Mouse (Mus musculus) heart, postnatal 10 days (tissue): ENCODE results near the gene Adk. TPM values are rescaled to one million over a fixed set of nuclear protein-coding genes. Genes with fewer than 3 reads are reported as not detected.
"Not testable (repeated sequence)": the region's sequence is repeated elsewhere in the genome, so short reads cannot be mapped to it uniquely, and the experiment has no call there.

ENCODE experiments used
- DNase-seq, 2 experiments: peaks; one replicate each; pipeline ENCODE4 v3.0.0; 2021
- intact Hi-C: fragments of 180-260 bp; cut with DNase I; formaldehyde crosslinking; loops from one replicate; pipeline ENCODE4 v1.15.1; 2025
- total RNA-seq, 2 experiments: library from RNA; stranded (reverse); gene quantifications; 2 replicates each; pipeline ENCODE4 v1.2.3; 2021

Gene Adk
- total RNA-seq, 2 experiments from 2014 or later: 157 to 165 TPM

GRCm38 (mm10) chr14:21094161-21094560 is 41.8 kb downstream of the Adk start:
- DNase-seq, intact Hi-C loops: not testable (repeated sequence)

DNA sequence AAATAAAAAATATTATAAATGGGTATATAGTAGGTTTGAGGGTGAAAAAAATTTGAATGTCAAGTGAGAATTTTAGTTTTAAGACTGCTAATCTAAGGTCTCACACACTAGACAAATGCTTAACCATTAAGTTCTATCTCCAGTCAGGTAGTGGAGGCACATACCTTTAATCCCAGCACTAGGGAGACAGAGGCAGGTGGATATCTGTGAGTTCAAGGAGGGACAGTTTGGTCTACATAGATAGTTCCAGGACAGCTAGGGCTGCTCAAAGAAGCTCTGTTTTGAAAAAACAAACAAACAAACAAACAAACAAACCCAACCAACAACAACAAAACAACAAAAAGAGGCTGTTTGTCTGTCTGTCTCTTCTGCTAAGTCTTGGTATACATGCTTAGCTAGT is 43.9 kb downstream of the Adk start:
- intact Hi-C loops: no loop called here

GRCm38 (mm10) chr14:21096689-21097088 is 44.3 kb downstream of the Adk start:
- intact Hi-C loops: no loop called here
- DNase-seq: no peak

More for the DNA sequence above, 43.9 kb downstream of the Adk start:
- no peak for DNase-seq

DNA sequence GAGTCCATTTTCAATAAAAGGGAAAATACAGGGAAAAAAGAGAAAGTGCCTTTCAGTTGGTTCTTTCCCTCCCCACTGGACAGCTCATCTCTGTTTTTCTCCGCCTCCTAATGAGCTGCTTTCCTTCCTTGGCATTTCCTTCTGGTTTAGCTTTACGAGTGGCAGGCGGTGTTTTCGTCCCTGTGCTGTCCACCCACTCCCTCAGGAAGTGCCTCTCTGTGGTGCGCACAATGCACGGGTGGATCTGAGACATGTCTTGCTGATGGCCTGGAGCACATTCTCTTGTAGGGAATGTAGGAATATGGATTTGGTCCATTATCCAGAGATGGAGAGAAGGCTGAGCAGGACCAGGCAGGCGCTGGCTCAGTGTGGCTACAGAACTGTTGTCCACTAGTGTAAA is 47.0 kb downstream of the Adk start:
- DNase-seq: no peak
- intact Hi-C loops: no loop called here

GRCm38 (mm10) chr14:21100876-21101275 is 48.5 kb downstream of the Adk start:
- intact Hi-C loops: no loop called here
- DNase-seq: no peak

GRCm38 (mm10) chr14:21101562-21101961 is 49.2 kb downstream of the Adk start:
- DNase-seq: peak; percentile 58 to 61
- intact Hi-C loops: no loop called here

DNA sequence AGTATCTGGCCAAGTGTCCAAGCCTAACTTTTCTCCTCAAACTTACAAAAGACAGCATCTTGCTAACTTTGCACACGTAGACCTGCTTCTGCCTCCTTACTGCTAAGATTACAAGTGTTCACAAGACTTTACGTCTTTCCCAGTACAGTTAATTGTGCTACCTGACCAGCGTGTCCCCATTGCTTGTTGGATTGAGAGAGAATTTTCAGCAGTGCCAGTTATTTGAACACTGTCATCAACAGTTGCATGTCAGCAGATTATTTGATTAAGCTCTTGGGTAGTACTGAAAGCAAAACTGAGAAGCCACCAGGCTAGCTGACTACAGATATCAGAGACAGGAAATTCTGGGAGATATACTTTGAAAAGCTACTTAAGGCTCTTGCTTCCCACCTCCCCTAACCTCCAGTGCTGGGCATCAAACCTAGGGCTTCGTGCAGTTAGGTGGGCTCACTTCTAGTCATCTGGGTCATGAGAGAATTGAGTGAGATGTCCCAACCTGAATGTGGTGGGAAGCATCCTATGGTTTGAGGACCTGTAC is 50.4 kb downstream of the Adk start:
- DNase-seq: no peak
- intact Hi-C loops: no loop called here

DNA sequence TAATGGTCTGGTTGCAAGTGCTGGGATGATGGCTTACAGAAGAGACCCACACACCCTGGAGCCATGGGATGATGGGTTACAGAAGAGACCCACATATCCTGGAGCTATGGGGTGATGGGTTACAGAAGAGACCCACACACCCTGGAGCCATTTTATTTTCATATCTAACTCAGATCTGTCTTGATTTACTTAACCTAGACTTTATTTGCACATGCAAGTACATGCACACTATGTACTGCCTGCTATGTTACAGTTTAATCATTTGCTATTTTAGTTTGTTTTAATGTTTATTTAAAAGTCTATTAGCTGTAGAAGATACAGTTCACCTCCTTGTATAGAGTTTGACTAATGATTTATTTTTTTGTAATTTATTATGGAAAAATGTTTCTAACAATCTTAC is 52.7 kb downstream of the Adk start:
- DNase-seq: no peak
- intact Hi-C loops: no loop called here

- DNase-seq: peak in 1 of 2 experiments; percentile 61
- intact Hi-C loops: no loop called here
These were observed 54.2 kb downstream of the Adk start for GRCm38 (mm10) chr14:21106582-21106981.

GRCm38 (mm10) chr14:21107551-21107950 is 55.2 kb downstream of the Adk start:
- DNase-seq: no peak
- intact Hi-C loops: no loop called here

DNA sequence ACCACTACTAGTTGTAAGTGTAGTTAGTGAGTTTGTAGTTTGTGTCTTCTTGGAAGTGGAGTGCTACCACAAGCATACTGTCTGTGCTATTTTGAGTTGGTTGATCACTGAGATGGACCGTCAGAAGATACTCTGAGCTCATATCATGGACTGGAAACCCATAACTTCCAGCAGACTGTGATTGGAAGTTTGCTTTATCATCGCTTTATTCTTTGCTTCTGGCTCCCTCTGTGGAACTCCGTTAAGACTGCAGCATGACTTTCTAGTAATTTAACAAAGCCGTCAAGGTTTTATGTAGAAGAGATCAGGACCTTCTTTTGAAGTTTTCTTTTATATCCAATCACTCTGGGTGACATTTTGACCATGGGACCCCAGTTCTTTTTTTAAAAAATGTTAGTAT is 58.1 kb downstream of the Adk start:
- peak in 1 of 2 experiments; percentile 43 for DNase-seq
- intact Hi-C loops: loop anchor here (5.0 kb wide), 1 partner anchor 308 kb away; no protein-coding TSS in a partner anchor

GRCm38 (mm10) chr14:21111500-21111899 is 59.1 kb downstream of the Adk start:
- no peak for DNase-seq
- intact Hi-C loops: loop anchor here (5.0 kb wide), 1 partner anchor 309 kb away; no protein-coding TSS in a partner anchor

DNA sequence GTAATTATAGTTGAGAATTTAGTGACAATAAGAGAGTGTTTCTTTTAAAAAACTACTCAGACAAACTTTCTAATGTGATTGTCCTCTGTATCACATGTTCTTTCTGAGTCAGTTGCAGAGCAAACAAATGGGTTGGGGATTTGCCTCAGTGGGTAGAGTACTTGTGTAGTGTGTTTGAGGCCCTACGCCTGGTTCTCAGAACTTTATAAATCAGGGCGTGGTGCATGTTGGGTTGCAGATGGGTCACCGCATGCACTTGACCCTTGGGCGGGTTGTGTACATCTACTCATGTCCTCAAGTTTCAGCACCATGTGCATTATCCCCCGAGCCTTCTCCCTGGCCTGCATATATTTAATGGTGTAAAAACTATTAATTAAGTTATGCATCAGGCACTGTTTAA is 59.8 kb downstream of the Adk start:
- intact Hi-C loops: loop anchor here (5.0 kb wide), 1 partner anchor 310 kb away; no protein-coding TSS in a partner anchor
- no peak for DNase-seq

GRCm38 (mm10) chr14:21112742-21113141 is 60.4 kb downstream of the Adk start:
- DNase-seq: no peak
- intact Hi-C loops: loop anchor here (5.0 kb wide), 1 partner anchor 310 kb away; no protein-coding TSS in a partner anchor

GRCm38 (mm10) chr14:21114339-21114738 is 62.0 kb downstream of the Adk start:
- intact Hi-C loops: loop anchor here (2.0 to 5.0 kb wide), 2 partner anchors 62 to 312 kb away; partner anchors contain the start of genes Adk and Ap3m1
- no peak for DNase-seq

GRCm38 (mm10) chr14:21115318-21115717 is 62.9 kb downstream of the Adk start:
- no peak for DNase-seq
- intact Hi-C loops: loop anchor here (2.0 kb wide), 1 partner anchor 63 kb away; the partner anchor contains the start of genes Adk and Ap3m1

GRCm38 (mm10) chr14:21115888-21116460 is 63.6 kb downstream of the Adk start:
- peak; percentile 58 for DNase-seq
- intact Hi-C loops: loop anchor here (2.0 kb wide), 1 partner anchor 63 kb away; the partner anchor contains the start of genes Adk and Ap3m1

DNA sequence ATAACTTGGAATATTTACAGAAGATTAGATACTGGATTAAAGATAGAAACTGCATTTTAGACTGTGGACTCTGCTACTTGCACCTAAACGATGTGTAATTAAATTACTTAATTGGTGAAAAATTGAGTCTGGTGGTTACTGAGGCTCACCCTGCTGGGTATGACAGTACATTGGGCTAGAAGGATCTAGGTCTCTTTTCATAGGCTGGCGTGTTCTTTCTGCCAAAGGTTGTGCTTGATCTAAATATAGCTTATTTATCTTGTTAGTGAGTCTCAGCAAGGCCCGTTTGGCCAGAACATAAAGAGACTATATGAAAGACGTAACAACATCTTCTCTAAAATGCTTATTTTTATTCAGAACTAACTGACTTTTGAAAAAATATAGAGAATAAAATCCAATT is 65.7 kb downstream of the Adk start:
- intact Hi-C loops: no loop called here
- DNase-seq: no peak

- DNase-seq: peak; percentile 29 to 39
- intact Hi-C loops: loop anchor here (2.0 to 10.0 kb wide), 2 partner anchors 621 to 725 kb away; partner anchors contain the start of gene Comtd1
These were observed 67.4 kb downstream of the Adk start for GRCm38 (mm10) chr14:21119653-21120313.

- intact Hi-C loops: loop anchor here (2.0 to 10.0 kb wide), 2 partner anchors 620 to 724 kb away; partner anchors contain the start of gene Comtd1
- peak; percentile 43 to 62 for DNase-seq
These were observed 68.1 kb downstream of the Adk start for GRCm38 (mm10) chr14:21120473-21120872.

DNA sequence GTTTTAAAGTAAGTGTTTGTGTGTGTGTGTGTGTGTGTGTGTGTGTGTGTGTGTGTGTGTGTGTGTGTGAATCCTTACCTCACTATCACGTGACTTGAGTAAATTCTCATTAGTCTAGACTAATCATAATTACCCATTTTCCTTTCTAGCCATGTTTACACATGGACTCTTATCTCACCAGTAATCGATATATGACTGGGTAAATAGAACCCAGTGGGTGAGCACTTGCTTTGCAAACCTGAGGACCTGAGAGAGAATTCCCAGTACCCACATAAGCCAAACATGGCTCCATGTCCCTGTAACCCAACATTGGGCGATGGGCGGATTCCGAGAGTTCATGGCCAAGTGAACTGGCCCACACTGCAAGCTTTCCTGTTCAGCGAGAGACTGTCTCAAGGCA is 74.8 kb downstream of the Adk start:
- no peak for DNase-seq
- intact Hi-C loops: loop anchor here (10.0 kb wide), 1 partner anchor 718 kb away; the partner anchor contains the start of gene Comtd1
